Mouse (Mus musculus) gastrocnemius, postnatal 4 days (tissue): ENCODE measurements around the gene Pik3r2. TPM values are rescaled to one million over a fixed set of nuclear protein-coding genes. Genes with fewer than 3 reads are reported as not detected.

Experiments
- DNase-seq, 2 experiments: peaks; one replicate each; pipeline ENCODE4 v3.0.0; 2021 to 2022; ENCODE audit warnings: low spot score in 2 of 2, mixed read lengths in 2 of 2
- total RNA-seq, 2 experiments: library from RNA; stranded (reverse); gene quantifications; 2 replicates each; pipeline ENCODE4 v1.2.3; 2021

The Pik3r2 gene
- total RNA-seq, 2 experiments from 2014 or later: 65.2 to 73.0 TPM

DNA sequence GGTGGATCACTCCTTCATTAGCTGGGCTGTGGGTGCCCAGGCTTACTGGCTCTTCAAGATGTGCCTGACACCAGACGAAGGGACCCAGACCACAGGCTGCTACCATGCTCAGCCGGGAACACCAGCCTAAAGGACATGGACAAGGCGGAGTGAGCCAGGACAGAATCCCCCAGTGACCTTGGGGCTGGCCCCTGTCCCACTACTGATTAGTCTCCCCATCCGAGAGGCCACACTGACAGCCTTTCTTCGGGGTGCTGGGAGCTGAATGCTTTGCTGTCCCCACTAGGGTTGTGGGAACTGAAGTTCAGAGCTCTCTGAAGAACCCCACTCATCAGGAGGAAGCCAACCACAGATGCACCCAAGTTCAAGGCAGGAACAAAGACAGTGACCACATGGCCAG, 1.3 kb downstream of the Pik3r2 start:
- DNase-seq: peak in 1 of 2 experiments; percentile 53

DNA sequence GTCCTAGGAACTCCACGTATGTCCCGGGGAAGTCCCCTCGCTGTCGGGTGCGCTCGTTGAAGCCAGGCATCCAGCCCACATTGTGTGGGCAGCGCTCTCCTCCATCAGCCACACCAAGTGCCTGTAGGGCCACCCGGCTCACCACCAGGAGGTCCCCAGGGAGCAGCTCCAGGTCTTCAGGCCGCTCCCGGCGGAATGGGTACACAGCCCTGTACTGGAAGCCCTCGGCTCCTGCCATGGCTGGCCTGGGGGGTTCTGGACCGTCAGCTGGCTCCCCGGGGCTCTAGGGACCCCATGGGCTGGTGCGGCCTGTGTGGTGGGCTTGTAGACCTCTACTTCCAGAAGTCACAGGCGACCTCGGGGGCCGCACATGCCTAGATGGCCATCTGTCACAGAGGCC, 1.8 kb downstream of the Pik3r2 start:
- DNase-seq: peak in 1 of 2 experiments; percentile 37

DNA sequence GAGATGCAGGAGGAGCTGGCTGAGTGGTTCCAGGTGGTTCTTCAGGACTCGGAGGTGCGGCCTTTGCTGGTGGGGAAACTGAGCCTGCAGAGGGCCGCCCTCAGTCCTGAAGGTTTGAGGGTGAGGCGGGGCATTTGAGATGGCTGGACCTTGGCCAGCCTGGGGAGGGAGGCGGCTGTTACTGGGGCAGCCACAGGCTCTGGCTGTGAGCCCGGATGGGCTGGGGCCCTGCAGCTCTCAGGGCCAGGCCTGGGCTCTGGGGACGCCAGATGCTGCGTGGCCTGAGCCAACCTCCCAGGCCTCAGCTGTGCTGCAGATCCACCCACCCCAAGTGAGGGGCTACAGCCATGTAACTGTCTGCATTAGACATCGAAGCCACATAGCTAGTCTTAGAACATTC, 2.7 kb downstream of the Pik3r2 start:
- peak; percentile 83 to 92 for DNase-seq

DNA sequence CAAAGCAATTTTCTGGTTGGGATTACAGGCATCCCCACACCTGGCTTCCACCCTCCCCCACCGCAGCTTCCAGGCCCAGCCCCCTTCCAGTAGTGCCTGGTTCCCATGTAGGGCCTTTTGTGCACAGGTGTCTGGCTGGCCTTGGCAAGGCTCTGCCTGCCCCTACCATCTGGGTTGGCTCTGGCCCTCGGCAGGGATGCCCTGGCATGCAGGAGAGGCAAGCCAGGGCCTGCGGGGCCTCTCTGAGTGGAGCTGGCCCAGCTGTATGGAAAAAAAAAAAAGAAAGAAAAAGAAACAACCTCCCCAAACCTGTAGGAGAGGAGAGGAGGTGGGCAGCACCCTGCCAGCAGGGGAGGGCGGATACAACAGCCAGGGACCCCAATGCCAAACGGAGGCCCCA, 3.1 kb downstream of the Pik3r2 start:
- DNase-seq: peak in 1 of 2 experiments; percentile 37

DNA sequence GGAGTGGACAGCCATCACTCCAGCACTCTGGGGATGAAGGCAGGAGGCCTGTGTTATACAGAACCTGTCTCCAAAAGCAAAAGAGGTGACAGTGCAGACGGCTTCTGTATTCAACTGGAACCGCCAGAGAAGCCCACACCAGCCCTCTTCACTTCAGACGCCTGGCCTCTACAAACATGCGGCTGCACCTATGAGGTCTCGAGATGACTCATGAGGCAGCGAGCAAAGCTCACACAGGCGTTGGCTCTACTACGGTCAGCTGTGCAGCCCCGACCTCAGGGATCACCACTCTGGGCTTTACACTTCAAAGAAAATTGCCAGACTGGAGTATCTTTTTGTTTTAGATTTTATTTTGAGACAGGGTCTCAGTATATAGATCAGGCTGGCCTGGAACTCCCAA, 3.6 kb downstream of the Pik3r2 start:
- no peak for DNase-seq

DNA sequence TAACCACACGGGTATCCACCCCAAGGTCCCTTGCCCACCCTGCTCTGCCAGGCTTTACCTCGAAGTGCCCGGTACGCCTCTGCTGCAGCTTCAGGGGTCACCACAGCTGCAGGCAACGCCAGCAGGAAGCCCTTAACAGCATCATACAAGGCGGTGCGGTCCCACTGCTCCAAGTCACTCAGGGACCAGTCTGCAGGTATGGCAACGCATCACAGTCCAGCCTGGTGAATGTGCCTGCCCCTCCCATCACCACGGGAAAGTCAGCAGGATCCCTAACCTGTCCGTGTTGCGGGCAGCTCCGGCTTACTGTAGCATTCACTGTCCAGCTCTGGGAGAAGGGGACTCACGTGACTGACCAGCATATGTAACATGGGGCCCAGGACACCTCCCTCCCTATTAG, 4.4 kb downstream of the Pik3r2 start:
- DNase-seq: peak in 1 of 2 experiments; percentile 16

DNA sequence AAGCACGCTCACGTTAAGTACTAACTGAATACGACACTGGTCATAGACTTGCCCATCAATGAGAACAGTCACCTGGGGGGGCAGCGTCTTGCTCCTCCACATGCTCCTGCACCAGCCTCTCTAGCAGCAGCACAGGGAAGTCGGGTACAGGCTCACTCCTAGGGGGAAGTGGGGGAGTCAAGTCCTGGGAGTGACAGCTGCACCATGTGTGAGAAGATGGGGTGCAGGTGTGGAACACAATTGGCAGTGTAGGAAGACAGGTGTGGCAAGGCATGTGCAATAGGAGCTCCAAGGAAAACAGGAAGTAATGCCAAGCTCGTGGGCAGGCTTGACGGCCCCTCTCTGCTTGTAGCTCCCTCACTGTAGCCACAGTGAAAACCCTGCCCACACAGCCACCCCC, 5.3 kb downstream of the Pik3r2 start:
- DNase-seq: no peak

DNA sequence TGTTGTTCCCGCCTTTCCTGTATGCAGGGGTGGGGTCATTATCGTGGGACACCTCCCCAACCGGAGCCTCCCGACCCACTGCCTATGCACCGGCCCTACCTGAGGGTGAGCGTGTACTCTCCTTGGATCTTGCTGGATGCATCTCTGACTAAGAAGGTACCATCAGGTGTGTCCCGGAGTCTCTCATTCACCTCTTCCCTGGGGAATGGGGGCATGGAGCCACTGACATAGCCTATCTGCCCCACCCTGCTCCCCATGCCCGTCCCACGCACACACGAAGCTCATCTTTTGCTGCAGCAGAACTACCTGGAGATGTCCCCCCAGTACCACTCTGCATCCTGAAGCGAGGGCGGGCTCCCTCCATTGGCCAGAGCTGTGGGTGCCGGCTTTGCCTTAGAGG, 5.8 kb downstream of the Pik3r2 start:
- no peak for DNase-seq

DNA sequence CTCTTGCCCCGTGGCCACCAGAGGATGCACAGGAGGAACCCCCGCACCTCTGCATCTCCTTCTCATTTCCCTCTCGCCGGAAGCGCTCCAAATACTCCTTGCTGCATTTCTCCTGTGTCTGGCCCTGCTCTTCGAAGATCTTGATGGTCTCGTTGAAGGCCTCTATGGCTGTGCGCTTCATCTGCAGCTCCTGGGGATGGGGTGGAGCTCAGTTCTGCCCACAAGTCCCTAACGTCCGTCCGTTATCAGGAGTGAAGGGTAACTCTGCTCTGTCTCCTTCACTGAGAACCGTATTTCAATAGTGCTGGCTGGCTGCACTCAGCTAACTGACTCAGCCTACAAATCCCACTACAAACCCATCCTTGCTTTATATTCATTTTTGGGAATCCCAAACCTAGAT, 6.7 kb downstream of the Pik3r2 start:
- DNase-seq: no peak

DNA sequence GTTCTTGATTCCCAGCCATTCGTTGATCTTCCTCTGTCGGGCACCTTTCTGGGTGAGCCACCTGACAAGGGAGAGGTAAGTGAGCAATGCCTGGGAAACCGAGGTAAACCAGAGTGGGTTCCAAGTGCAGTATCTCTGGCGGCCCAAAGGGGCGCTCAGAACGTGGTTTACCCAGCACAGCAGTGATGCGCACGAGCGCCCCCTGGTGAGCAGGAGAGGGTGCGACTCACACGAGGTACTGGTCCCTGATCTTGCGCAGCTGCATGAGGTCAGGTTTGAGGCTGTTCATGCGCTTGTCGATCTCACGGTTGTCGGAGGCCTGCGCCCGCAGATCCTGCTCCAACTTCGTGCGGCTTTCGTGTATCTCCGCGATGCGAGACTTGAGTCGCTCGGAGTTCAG, 7.2 kb downstream of the Pik3r2 start:
- peak; percentile 96 to 97 for DNase-seq

DNA sequence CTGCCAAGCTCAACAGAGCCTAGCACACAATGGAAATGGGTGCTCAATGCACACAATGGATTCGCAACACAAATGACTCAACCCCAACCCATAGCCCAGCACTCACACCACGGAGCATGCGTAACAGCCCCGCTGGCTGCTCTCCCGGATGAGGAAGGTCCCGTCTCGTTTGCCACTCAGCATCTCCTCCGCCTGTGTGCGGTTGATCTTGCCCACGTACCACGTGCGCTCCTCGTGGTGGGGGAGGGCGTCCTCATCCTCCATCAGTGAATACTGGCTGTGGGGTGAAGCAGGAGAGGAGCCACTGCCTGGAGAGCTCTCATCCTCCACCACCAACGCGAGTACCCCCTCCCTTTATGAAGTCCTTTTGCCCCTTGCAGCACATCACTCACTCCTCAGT, 7.6 kb downstream of the Pik3r2 start:
- peak in 1 of 2 experiments; percentile 36 for DNase-seq

DNA sequence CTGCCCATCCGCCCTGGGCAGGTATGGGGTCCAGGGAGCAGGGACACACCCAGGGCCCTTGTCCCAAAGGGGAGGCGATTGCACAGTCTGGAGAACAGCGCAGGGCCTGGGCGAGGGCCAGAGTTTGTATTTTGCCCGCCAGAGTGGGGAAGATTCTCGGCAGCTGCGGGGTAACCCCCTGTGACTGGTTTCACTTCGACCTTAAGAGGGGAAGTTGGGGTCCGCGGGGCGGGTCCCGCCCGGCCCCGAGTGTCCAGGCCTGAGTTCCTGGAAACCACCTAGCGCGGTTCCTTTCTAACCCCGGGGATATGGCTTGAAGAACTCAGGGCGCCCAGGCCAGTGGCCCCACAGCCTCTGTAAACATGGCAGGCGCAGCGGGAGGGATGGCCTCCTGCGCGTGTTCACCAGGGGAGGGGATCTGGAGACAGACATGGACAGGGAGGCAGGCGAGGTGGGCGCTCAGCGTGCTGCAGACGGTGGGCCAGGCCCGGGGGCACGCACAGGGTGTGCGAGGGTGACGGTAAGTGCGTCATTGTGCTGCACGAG, 8.2 kb downstream of the Pik3r2 start:
- no peak for DNase-seq

DNA sequence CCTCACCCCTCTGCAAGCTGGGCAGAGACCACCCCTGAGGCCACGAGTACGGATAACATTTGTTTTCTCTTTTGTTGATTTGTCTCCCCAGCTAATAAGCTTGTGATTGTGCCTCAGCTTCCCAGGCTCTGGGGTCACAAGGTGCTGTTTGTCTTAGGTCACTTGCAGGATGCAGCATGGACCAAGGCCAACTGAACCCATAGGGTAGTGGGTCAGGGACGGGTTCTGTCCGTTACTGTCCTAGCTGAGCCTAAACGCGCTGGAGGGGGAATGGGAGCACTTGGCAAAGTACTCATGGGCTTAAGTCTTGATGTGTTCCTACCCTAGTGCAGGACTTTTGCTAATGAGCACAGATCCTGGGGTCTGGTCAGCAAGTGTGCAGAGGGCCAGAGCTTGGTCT, 9.0 kb downstream of the Pik3r2 start:
- no peak for DNase-seq

DNA sequence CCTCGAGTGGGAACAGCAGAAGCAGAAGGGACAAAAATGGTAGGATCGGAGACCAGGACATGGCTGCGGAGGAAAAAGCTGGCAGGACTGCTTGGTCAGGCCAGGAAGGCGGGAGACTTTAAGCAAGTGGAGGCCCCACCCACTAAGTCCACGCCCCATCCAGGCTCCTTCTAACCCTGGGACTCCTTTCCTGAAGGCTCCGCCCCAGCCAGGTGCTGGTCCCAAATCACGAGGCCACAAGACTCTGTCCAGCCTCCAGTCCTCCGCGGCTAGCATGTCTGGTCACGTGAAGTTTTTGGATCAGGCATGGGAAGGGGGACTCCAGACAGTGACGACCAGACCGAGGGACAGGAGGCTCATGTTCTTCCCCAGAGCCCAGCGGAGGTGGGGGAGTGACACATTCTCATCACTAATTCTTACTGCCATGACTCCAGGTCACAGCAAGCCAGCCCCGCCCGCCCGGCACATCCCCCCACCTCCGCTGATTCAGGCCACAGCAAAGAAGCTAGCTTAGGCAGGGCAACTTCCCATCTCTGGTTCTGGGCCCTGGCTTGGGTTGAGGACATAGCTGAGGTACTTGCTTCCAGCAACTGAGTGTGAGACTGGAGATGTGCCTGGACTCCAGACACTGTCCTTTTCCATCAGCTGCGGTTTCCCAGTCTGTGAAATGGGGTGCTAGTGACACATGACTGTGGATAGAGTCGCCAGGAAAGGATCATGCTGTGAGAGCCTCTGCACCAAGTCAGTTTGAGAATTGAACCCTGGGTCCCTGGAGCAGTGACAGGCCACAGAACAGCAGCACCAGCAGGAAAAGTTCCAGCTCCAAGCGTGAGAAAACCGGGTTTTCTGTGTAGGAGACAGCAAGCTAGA, 9.7 kb downstream of the Pik3r2 start:
- peak in 1 of 2 experiments; percentile 72 for DNase-seq

DNA sequence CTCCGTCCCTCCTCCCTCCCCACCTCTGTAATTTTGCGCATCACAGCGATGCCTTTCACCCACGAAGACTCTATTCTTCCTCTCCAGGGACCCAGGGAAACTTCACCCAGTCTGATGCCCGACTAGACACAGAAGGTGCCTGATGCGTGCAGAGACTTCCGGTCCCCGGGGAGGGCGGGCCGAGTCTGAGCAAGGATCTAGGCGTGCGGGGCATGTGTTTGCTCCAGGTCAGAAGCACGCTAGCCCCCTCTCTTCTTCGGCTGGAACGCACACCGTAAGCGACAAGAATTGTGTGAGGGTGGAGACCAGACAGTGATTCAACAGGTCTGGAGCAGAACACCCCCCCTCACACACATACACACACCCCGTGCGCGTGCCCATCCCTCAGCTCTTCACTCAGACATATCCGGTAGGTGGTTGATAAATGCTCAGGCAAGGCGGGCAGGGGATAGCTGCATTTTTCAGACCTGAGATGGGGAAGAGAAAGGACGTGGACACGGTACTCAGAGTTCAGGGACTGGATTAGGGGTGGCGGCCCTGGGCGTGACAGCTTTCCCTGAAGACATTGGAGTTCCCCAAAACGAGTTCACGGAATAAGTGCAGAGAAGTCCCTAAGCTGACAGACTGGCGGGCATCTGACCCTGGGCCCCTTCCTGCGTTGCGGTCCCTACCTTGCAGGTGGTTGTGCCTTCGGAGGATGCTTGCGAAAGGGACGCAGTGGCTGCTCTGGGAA, 10.5 kb downstream of the Pik3r2 start:
- DNase-seq: peak in 1 of 2 experiments; percentile 49

DNA sequence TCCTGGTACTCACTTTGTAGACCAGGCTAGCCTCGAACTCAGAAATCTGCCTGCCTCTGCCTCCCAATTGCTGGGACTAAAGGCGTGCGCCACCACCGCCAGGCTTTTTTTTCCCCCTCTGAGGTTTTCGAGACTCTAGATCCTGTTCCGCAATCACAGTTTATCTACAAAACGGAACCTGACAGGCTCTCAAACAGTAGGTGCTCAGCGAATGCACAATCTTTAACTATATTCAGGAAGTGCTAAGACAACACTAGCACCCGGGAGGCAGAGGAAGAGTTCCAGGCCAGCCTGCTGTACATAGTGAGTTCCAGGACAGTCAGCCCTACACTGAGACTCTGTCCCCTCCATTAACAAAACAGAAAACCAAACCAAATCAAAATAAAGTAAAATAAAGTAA, 11.2 kb downstream of the Pik3r2 start:
- DNase-seq: no peak

DNA sequence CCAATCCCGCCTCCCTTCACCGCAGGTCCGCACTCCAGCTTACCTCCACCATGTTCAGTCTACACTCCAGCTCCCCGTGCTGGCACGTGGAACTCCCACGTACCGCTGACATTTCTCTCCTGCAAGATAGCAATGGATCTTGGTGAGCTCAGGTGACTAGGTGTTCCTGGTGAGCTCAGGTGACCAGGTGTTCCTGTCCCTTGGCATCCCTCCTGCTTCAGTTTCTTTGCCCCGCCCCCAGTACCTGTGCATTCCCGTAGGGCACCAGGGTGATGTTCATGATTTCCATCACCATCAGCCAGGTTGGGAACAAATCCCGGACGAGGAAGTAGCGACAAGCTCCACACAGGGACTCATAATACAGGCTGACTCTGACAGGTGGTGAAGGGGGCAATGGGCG, 11.8 kb downstream of the Pik3r2 start:
- no peak for DNase-seq

DNA sequence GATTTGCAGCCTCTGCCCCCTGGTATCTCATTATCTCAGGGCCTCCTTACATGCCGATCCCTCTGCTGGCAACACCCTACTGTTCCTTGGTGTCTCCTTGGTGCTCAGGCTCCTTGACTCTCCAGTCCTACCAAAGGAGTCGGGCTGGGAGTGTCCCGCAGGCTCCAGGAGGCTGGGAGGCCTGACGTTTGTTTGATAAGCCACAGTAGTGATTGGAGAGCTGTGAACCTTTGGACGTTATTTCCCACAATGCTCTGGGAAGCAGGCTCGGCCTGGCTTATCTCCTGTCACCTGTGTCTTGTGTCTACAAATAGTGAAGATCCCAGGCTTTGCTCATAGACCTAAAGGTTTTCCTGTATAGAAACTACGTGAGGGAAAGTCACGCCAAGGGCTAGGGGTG, 12.5 kb downstream of the Pik3r2 start:
- no peak for DNase-seq

DNA sequence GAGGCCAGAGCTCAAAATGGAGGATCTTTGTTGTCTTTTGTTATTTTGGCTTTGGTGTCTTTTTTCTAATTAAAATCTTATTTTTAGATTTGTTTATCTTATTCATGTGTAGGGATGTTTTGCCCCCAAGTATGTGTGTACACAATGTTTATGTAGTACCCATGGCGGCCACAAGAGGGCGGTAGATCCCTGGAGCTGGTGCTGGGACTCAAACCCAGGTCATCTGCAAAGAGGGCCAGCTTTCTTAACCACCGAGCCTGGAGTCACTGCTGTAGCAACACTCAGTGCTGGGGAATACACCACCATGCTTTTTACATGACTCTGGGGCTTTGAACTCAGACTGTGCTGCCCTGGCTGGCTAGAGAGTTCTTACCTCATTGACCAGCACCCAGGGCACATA, 13.2 kb downstream of the Pik3r2 start:
- DNase-seq: no peak

DNA sequence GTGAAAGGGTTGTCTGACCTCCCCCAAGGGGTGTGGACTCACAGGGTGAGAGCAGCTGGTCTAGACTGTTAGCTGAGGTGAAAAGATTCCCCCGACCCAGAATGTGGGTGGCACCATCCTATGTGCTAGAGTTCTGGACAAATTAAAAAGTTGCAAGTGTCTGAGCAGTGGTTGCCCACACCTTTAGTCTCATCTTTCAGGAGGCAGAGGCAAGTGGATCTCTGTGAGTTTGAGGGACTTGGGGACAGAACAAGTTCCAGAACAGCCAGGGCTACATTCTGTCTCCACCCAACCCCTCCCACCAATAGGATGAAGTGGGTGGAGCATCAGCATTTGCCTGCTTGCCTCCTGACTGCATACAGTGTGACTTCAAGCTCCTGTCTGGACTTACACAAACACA, 14.4 kb downstream of the Pik3r2 start:
- no peak for DNase-seq

DNA sequence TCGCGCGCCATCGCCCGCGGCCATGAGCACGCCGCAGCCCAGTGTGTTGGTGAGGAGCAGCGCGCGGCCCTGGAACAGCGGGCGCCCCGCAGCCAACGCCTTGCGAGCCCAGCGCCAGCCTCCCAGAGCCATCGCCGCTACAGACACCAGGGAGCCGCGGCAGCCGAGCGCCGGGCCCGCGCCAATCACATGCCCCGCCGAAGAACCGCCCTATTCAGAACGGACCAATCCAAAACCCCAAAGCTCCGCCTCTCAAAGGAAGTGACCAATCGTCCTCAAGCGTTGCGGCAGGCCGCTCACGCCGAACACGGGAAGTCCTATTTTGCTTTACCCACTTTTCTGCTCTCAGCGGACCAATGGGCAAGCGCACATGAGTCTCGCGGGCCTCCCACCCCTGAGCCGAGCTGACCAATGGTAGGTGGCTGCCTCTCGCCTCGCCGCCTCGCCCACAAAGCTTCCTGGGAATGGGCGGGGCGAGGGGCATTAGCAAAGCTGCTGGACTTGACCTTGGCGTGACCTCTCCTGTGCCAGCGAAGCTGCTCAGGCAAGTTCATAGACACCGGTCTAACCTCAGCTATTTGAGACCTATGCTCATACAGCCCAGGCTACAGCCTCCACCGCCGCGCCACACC, 15.6 kb downstream of the Pik3r2 start, which contains the start of gene Mpv17l2:
Gene Mpv17l2 (minus strand): TSS at position 172 of the 632 bp plus-strand sequence.
- DNase-seq: peak; percentile 81 to 91

DNA sequence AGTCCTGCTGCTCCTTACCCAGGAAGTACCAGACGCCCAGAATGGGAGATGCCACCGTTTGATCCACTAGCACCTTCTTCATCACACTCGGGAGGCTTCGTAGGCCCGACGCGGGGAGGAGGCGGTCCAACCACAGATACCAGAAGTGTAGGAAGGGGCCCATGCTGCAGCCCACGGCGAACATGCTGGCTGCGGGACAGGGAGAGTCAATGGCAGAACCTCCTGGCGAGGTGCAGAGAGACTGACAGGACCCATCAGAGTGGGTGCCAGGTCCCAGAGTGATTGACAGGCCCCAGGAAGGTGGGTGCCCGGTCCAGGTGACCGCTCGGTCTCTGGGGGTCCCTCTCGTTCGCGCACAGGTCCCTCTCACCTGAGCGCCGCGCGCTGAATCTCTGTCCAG, 16.2 kb downstream of the Pik3r2 start:
- DNase-seq: no peak
